26 mouse cellular contexts compared by ENCODE assay signal in the genomic region with DNA sequence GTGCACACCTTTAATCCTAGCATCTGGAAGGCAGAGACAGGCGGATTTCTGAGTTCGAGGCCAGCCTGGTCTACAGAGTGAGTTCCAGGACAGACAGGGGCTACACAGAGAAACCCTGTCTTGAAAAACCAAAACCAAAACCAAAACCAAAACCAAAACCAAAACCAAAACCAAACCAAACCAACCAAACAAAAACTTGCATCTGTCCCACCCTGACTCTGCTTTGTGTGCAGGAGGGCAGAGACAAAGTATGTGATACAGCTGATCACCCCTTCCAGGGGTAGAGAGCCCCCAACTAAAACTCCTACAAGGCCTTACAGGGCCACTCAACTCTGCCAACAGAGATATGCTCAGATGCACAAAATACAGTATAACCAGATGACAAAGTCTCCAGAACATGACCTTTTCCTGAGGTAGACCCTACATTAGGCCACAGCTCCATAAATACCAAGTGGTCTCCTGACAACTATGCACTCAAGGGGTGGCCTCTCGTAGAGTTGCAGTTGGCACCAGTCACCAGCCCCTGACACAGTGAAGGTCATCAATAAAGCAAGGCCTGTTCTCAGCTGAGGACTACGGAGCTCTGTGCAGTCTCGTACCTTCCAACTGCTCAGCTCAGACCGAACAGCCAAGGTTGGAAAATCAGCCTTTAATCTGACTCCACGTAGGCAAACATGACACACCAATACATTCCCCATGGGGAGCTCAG. TPM values are rescaled to one million over a fixed set of nuclear protein-coding genes. Genes with fewer than 3 reads are reported as not detected.
A peak's percentile ranks its signal among the peaks of the same experiment; 100 is the strongest.
DNase-seq lines count a peak whose midpoint lies in the region; ATAC-seq lines count a peak whose summit lies in the region.
"Had no signal": no experiment of that assay in that cellular context is flagged by ENCODE, and none has a peak within 500 bp of the region (broad histone marks: within the 10 kb centered on the region; RNA-seq: fewer than 3 reads in every experiment).

No protein-coding gene starts in this region.

- H3K4me3 ChIP-seq in heart, embryonic 16.5 days (ENCODE audit: low read length), result no peak overlapping the region
- peak overlapping the region; percentile 60 for H3K4me3 ChIP-seq in megakaryocyte, embryonic 14.5 days (replicated peaks)
- no peak overlapping the region for H3K4me3 ChIP-seq in hindbrain, embryonic 16.5 days (ENCODE audit: low read length)
- H3K4me3 ChIP-seq: heart, embryonic 15.5 days; limb, embryonic 15.5 days; midbrain, embryonic 12.5 days had no signal

- WGBS in heart, embryonic 16.5 days, result 73% methylated on average over 7 of the region's 7 CpGs
- 91% methylated on average over 7 of the region's 7 CpGs for WGBS in hindbrain, embryonic 16.5 days

- H3K27me3 ChIP-seq in heart, embryonic 16.5 days (ENCODE audit: control insufficient read depth, insufficient read depth, low read length), result no peaks in the 10 kb centered on the region
- no peaks in the 10 kb centered on the region for H3K27me3 ChIP-seq in megakaryocyte, embryonic 14.5 days (replicated peaks)
- no peaks in the 10 kb centered on the region for H3K27me3 ChIP-seq in hindbrain, embryonic 16.5 days (replicated peaks; ENCODE audit: control insufficient read depth, insufficient read depth, low read length)
- H3K27me3 ChIP-seq: heart, embryonic 15.5 days; limb, embryonic 15.5 days; midbrain, embryonic 12.5 days had no signal

- peak overlapping the region; percentile 25; the same call in 1 of the 2 replicates for H3K27ac ChIP-seq in heart, embryonic 16.5 days (ENCODE audit: low read length)
- H3K27ac ChIP-seq in hindbrain, embryonic 16.5 days (ENCODE audit: low read depth, low read length), result no peak overlapping the region
- H3K27ac ChIP-seq: limb, embryonic 15.5 days; midbrain, embryonic 12.5 days had no signal

- DNase-seq in adrenal gland, adult (ENCODE audit: inconsistent age in 2 of 2, low spot score in 1 of 2), result peak; percentile 32 to 70
- DNase-seq in adrenal gland, postnatal 25 days, result no peak
- no peak for DNase-seq in heart, adult 8-10 months (ENCODE audit: low spot score)
- no peak for DNase-seq in cerebellum, postnatal 14 days
- DNase-seq: cerebellum, adult 11-12 months; cerebellum, postnatal 36 days; gastrocnemius, postnatal 14 days; kidney, adult 2 months; layer of hippocampus, postnatal 36 days; lung, embryonic 14.5 days; lung, postnatal 4 days; right cerebral cortex, postnatal 14 days; thymus, postnatal 25 days had no signal

- no peak overlapping the region for H3K9ac ChIP-seq in heart, embryonic 16.5 days (ENCODE audit: low read length)
- no peak overlapping the region for H3K9ac ChIP-seq in hindbrain, embryonic 16.5 days (ENCODE audit: low read depth, low read length)
- H3K9ac ChIP-seq: heart, embryonic 15.5 days; limb, embryonic 15.5 days; lung, embryonic 14.5 days; midbrain, embryonic 12.5 days had no signal

- H3K36me3 ChIP-seq in heart, embryonic 16.5 days (ENCODE audit: control insufficient read depth, insufficient read depth), result 0 out of 2 replicates have a peak, but pooled peaks cover 3% of the 10 kb centered on the region
- peaks cover 53% of the 10 kb centered on the region for H3K36me3 ChIP-seq in megakaryocyte, embryonic 14.5 days (replicated peaks; ENCODE audit: low read length)
- H3K36me3 ChIP-seq in hindbrain, embryonic 16.5 days (ENCODE audit: control insufficient read depth, insufficient read depth, low read length), result no peaks in the 10 kb centered on the region
- H3K36me3 ChIP-seq: heart, embryonic 15.5 days; midbrain, embryonic 12.5 days had no signal

- H3K4me1 ChIP-seq in heart, embryonic 16.5 days (ENCODE audit: control insufficient read depth, insufficient read depth, low read length), result peaks cover 30% of the 10 kb centered on the region
- peaks cover 76% of the 10 kb centered on the region for H3K4me1 ChIP-seq in megakaryocyte, embryonic 14.5 days
- H3K4me1 ChIP-seq in hindbrain, embryonic 16.5 days (ENCODE audit: control insufficient read depth, insufficient read depth, low read depth, low read length), result no peaks in the 10 kb centered on the region

- ATAC-seq in heart, embryonic 16.5 days (replicated peaks; ENCODE audit: extremely low read depth, insufficient read depth, low FRiP score), result no peak; the same call in 1 of the 2 replicates
- ATAC-seq in megakaryocyte, adult 5-6 weeks (ENCODE audit: poor library complexity, severe bottlenecking), result no peak
- ATAC-seq in hindbrain, embryonic 16.5 days, result no peak

- no peaks in the 10 kb centered on the region for H3K9me3 ChIP-seq in heart, embryonic 16.5 days (replicated peaks; ENCODE audit: control insufficient read depth, low read length)
- H3K9me3 ChIP-seq in megakaryocyte, embryonic 14.5 days, result no peaks in the 10 kb centered on the region
- no peaks in the 10 kb centered on the region for H3K9me3 ChIP-seq in hindbrain, embryonic 16.5 days (ENCODE audit: control insufficient read depth, low read length)
- H3K9me3 ChIP-seq: heart, embryonic 15.5 days; limb, embryonic 15.5 days; midbrain, embryonic 12.5 days had no signal

- H3K4me2 ChIP-seq in heart, embryonic 16.5 days (ENCODE audit: low read depth, low read length), result no peak overlapping the region
- H3K4me2 ChIP-seq in hindbrain, embryonic 16.5 days (ENCODE audit: low read length), result no peak overlapping the region
- H3K4me2 ChIP-seq: heart, embryonic 15.5 days; limb, embryonic 15.5 days; lung, embryonic 14.5 days; midbrain, embryonic 12.5 days had no signal

RNA-seq across cellular contexts. Expression of a gene that starts 18.9 kb away (rescaled TPM):
- 192 and 198 TPM in 2 replicates for total RNA-seq in adrenal gland, postnatal 25 days (2021)
- 52.4 and 59.7 TPM in 2 replicates for polyA plus RNA-seq in heart, embryonic 16.5 days (2015; fragmentation: Nextera tagmentation; extraction: Ambion mirVana)
- 100 to 1,000 TPM; 109 to 128 (median 115) TPM for total RNA-seq in heart, adult 8-10 months (2022)
- 84.2 and 386 TPM in 2 replicates for polyA plus RNA-seq in megakaryocyte, embryonic 14.5 days (2012; ENCODE audit: insufficient read depth, low replicate concordance)
- total RNA-seq in megakaryocyte, adult 5-6 weeks (2015), result 173 and 196 TPM in 2 replicates
- total RNA-seq in megakaryocyte, adult 5-6 weeks (2017), result 215 and 251 TPM in 2 replicates
- 29.2 and 32.8 TPM in 2 replicates for polyA plus RNA-seq in hindbrain, embryonic 16.5 days (2015; fragmentation: Nextera tagmentation; extraction: Ambion mirVana)

RNA-seq across cellular contexts. Expression of a gene that starts 40.7 kb away (rescaled TPM):
- total RNA-seq in adrenal gland, postnatal 25 days (2021), result not detected in 2 replicates
- not detected in 2 replicates for polyA plus RNA-seq in heart, embryonic 16.5 days (2015; fragmentation: Nextera tagmentation; extraction: Ambion mirVana)
- not detected for total RNA-seq in heart, adult 8-10 months (2022)
- not detected in 2 replicates for polyA plus RNA-seq in megakaryocyte, embryonic 14.5 days (2012; ENCODE audit: insufficient read depth, low replicate concordance)
- not detected in 2 replicates for total RNA-seq in megakaryocyte, adult 5-6 weeks (2015)
- not detected in 2 replicates for total RNA-seq in megakaryocyte, adult 5-6 weeks (2017)
- polyA plus RNA-seq in hindbrain, embryonic 16.5 days (2015; fragmentation: Nextera tagmentation; extraction: Ambion mirVana), result not detected in 2 replicates
- total RNA-seq: gastrocnemius, postnatal 14 days; layer of hippocampus, postnatal 36 days; left cerebral cortex, postnatal 25 days had no signal
- polyA plus RNA-seq: brain, embryonic 14.5 days; embryonic facial prominence, embryonic 11.5 days; heart, embryonic 15.5 days; hindbrain, embryonic 11.5 days; kidney, adult 2 months; large intestine, adult 2 months; limb, embryonic 15.5 days; lung, embryonic 14.5 days; midbrain, embryonic 12.5 days; neural tube, embryonic 14.5 days had no signal

Comparison
In these comparisons a context has a peak if more than half of its experiments do, and no peak if none do; other contexts are left out.
1. DNase-seq: peak in adrenal gland, adult (2 of 2); none in adrenal gland, postnatal 25 days (single experiment), heart, adult 8-10 months (single experiment) and cerebellum, postnatal 14 days (0 of 2).